Mouse (Mus musculus) adrenal gland, adult 8-10 months (tissue): ENCODE measurements around the gene Gria1. TPM values are rescaled to one million over a fixed set of nuclear protein-coding genes. Genes with fewer than 3 reads are reported as not detected.

ENCODE experiments used
- DNase-seq: peaks from one replicate; pipeline ENCODE4 v3.0.0; 2022
- total RNA-seq, 4 experiments: library from RNA; stranded (reverse); gene quantifications; 2 replicates each; pipeline ENCODE4 v1.2.4; 2022

Gene Gria1
- total RNA-seq, 4 experiments from 2014 or later, result 0.34 to 0.91 (median 0.65) TPM

GRCm38 (mm10) chr11:57303602-57304001 is 292.4 kb downstream of the Gria1 start:
- no peak for DNase-seq

GRCm38 (mm10) chr11:57306116-57306515 is 294.9 kb downstream of the Gria1 start:
- DNase-seq, result no peak

- DNase-seq, result peak; percentile 17
Observed at GRCm38 (mm10) chr11:57306892-57307291, 295.7 kb downstream of the Gria1 start.

GRCm38 (mm10) chr11:57317063-57317462 is 305.9 kb downstream of the Gria1 start:
- no peak for DNase-seq

- DNase-seq, result no peak
Observed at GRCm38 (mm10) chr11:57317478-57317877, 306.3 kb downstream of the Gria1 start.

GRCm38 (mm10) chr11:57319374-57319773 is 308.2 kb downstream of the Gria1 start:
- no peak for DNase-seq

GRCm38 (mm10) chr11:57324099-57324498 is 312.9 kb downstream of the Gria1 start:
- DNase-seq, result no peak
